Mouse (Mus musculus) bone marrow macrophage, adult 2 months (primary cell): Measurements from ENCODE around the gene Olfr1442.
"Not testable (repeated sequence)": the region's sequence is repeated elsewhere in the genome, so short reads cannot be mapped to it uniquely, and the experiment has no call there.

Experiments
- CTCF ChIP-seq: IDR thresholded peaks from 2 replicates; pipeline ENCODE4 v1.5.1; 2012; ENCODE audit warnings: low read depth, mild to moderate bottlenecking, low read length, moderate library complexity
- POLR2A ChIP-seq: IDR thresholded peaks from 2 replicates; pipeline ENCODE4 v1.6.1; 2012; ENCODE audit warnings: mild to moderate bottlenecking, low read depth, low read length, borderline replicate concordance

GRCm38 (mm10) chr19:12721596-12721995, 51.4 kb downstream of the Olfr1442 start:
- TF ChIP-seq CTCF, POLR2A: not testable (repeated sequence)
